Mouse (Mus musculus) cerebellum, postnatal 14 days (tissue): ENCODE data around the gene Slc25a27.

Experiments
- DNase-seq, 2 experiments: peaks; one replicate each; pipeline ENCODE4 v3.0.0; 2021; ENCODE audit warnings: mixed read lengths in 2 of 2

Gene Slc25a27

GRCm38 (mm10) chr17:43666576-43667289, at the start of gene Slc25a27:
TSS of gene Slc25a27 (minus strand) at chr17:43667214.
- DNase-seq: peak; percentile 90 to 92

- no peak for DNase-seq
Measured at GRCm38 (mm10) chr17:43716601-43717000, 49.6 kb upstream of the Slc25a27 start.

- DNase-seq: peak; percentile 30 to 76
Measured at GRCm38 (mm10) chr17:43714191-43714590, 47.2 kb upstream of the Slc25a27 start.

GRCm38 (mm10) chr17:43711557-43712352, 44.7 kb upstream of the Slc25a27 start:
- DNase-seq: no peak

- peak; percentile 29 to 30 for DNase-seq
Measured at GRCm38 (mm10) chr17:43707254-43707653, 40.2 kb upstream of the Slc25a27 start.

GRCm38 (mm10) chr17:43706749-43707148, 39.7 kb upstream of the Slc25a27 start:
- DNase-seq: no peak

- peak; percentile 30 to 73 for DNase-seq
Measured at GRCm38 (mm10) chr17:43704216-43704930, 37.4 kb upstream of the Slc25a27 start.

GRCm38 (mm10) chr17:43701060-43701459, 34.0 kb upstream of the Slc25a27 start:
- DNase-seq: peak; percentile 85 to 88

- DNase-seq: peak; percentile 89 to 91
Measured at GRCm38 (mm10) chr17:43698997-43699649, 32.1 kb upstream of the Slc25a27 start.

GRCm38 (mm10) chr17:43689591-43689990, 22.6 kb upstream of the Slc25a27 start:
- no peak for DNase-seq

- DNase-seq: no peak
Measured at GRCm38 (mm10) chr17:43684638-43685037, 17.6 kb upstream of the Slc25a27 start.

- no peak for DNase-seq
Measured at GRCm38 (mm10) chr17:43684086-43684485, 17.1 kb upstream of the Slc25a27 start.

GRCm38 (mm10) chr17:43677317-43677716, 10.3 kb upstream of the Slc25a27 start:
- DNase-seq: no peak

- no peak for DNase-seq
Measured at GRCm38 (mm10) chr17:43676241-43676640, 9.2 kb upstream of the Slc25a27 start.

- peak in 1 of 2 experiments; percentile 9 for DNase-seq
Measured at GRCm38 (mm10) chr17:43675228-43675627, 8.2 kb upstream of the Slc25a27 start.

GRCm38 (mm10) chr17:43671907-43672306, 4.9 kb upstream of the Slc25a27 start:
- no peak for DNase-seq

GRCm38 (mm10) chr17:43669145-43669695, 2.2 kb upstream of the Slc25a27 start:
- DNase-seq: no peak

- DNase-seq: no peak
Measured at GRCm38 (mm10) chr17:43667290-43667843, 353 bp upstream of the Slc25a27 start, which contains the start of gene Cyp39a1. TSS of gene Cyp39a1 (plus strand) at chr17:43667425.

GRCm38 (mm10) chr17:43651314-43652046, 15.5 kb downstream of the Slc25a27 start:
- DNase-seq: no peak

GRCm38 (mm10) chr17:43649641-43650436, 17.2 kb downstream of the Slc25a27 start:
- peak; percentile 27 to 50 for DNase-seq
